Mouse (Mus musculus) forebrain, embryonic 11.5 days (tissue): ENCODE measurements at regions not wholly inside any gene's neighbourhood (a gene's known extent, or its start where the extent isn't known, plus 50 kb on each side); places are given as distances from the start of the nearest gene placed in this dataset.

Experiments
- ATAC-seq: fragments of 200-750 bp; cut with Nextera tagmentation; replicated peaks from 2 replicates; pipeline ENCODE4 v1.8.0; 2017; ENCODE audit warnings: moderate TSS enrichment; ENCODE audit not compliant: low FRiP score
- DNase-seq: peaks from one replicate; pipeline ENCODE4 v3.0.0-alpha.2; 2017; ENCODE audit warnings: low spot score
- H3K27ac ChIP-seq: fragments of 300-500 bp; sonication (generic); 2 replicates; pipeline ENCODE4 v1.5.1; 2014; ENCODE audit warnings: low read depth, low read length
- H3K27me3 ChIP-seq: fragments of 300-500 bp; sonication (generic); 2 replicates; pipeline ENCODE4 v1.6.1; 2014; ENCODE audit warnings: mild to moderate bottlenecking, low read length, mixed read lengths; ENCODE audit not compliant: control insufficient read depth, insufficient read depth
- H3K36me3 ChIP-seq: fragments of 300-500 bp; sonication (generic); 2 replicates; pipeline ENCODE4 v1.6.1; 2014; ENCODE audit warnings: mild to moderate bottlenecking, low read length, moderate library complexity, mixed read lengths; ENCODE audit not compliant: control insufficient read depth, insufficient read depth
- H3K4me1 ChIP-seq: fragments of 300-500 bp; sonication (generic); replicated peaks from 2 replicates; pipeline ENCODE4 v1.6.1; 2014; ENCODE audit warnings: low read length, mixed read lengths; ENCODE audit not compliant: control insufficient read depth, insufficient read depth
- H3K4me2 ChIP-seq: fragments of 300-500 bp; sonication (generic); 2 replicates; pipeline ENCODE4 v1.6.1; 2014; ENCODE audit warnings: low read depth, mild to moderate bottlenecking, low read length, moderate library complexity, mixed read lengths; ENCODE audit not compliant: severe bottlenecking
- H3K4me3 ChIP-seq: fragments of 300-500 bp; sonication (generic); 2 replicates; pipeline ENCODE4 v1.5.1; 2014; ENCODE audit warnings: low read depth, low read length
- H3K9ac ChIP-seq: fragments of 300-500 bp; sonication (generic); 2 replicates; pipeline ENCODE4 v1.6.1; 2014; ENCODE audit warnings: low read length
- H3K9me3 ChIP-seq: fragments of 300-500 bp; sonication (generic); 2 replicates; pipeline ENCODE4 v1.6.1; 2016; ENCODE audit warnings: low read length, mixed read lengths; ENCODE audit not compliant: control insufficient read depth
- WGBS: fragments of 180-500 bp; shearing (Covaris S2); extraction: QIAGEN DNeasy Blood & Tissue Kit; methylation state at CpG from one replicate; pipeline ENCODE4 v1.1.7; 2014; 5-methylcytosine and 5-hydroxymethylcytosine counted together

DNA sequence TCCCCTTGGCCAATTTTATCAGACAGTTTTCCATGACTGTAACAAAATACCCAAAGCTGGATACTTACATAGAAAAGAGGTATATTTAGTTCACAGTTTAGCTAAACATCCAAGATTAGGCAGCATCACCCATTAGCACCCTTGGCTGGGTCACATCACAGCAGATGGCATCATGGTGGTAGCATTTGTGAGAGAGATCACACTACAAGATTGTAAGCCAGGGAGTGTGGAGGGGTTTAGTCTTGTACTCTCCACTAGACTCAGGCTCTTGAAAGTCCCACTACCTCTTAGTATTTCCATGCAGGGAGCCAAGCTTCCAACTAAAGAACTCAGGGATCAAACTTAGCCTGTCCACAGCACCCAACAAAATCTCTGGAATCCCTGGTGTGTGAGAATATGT, 218.2 kb downstream of the Sec61b start:
- H3K9me3 ChIP-seq, result no peaks in the 10 kb centered on the region
- no peak overlapping the region for H3K4me2 ChIP-seq
- H3K4me1 ChIP-seq, result no peaks in the 10 kb centered on the region
- no peak overlapping the region for H3K27ac ChIP-seq
- DNase-seq, result no peak
- no peak overlapping the region for H3K4me3 ChIP-seq
- H3K9ac ChIP-seq, result no peak overlapping the region
- H3K27me3 ChIP-seq, result no peaks in the 10 kb centered on the region
- no peaks in the 10 kb centered on the region for H3K36me3 ChIP-seq
- no peak for ATAC-seq

DNA sequence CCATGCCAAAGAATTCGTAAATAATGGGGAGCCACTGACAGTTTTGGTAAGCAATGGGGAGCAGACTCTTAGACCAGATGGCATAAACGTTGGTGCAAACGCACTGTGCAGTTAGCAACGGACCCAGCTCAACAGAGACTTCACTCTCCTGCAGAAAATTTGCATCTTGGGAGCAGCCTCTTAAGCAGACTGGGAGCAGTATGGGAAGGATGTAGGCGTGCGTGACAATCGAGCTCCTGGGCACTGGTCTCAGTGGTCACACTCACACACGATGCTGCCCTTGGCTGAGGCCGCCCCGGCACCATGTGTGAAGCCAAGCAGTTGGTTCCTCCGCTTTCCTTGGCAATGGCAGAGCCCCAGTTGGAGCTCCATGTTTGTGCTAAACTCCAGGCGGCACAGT, 218.8 kb downstream of the Sec61b start:
- no peaks in the 10 kb centered on the region for H3K4me1 ChIP-seq
- no peak overlapping the region for H3K4me3 ChIP-seq
- ATAC-seq, result no peak
- WGBS, result 90% methylated on average over 12 of the region's 12 CpGs
- no peaks in the 10 kb centered on the region for H3K27me3 ChIP-seq
- H3K36me3 ChIP-seq, result no peaks in the 10 kb centered on the region
- no peak overlapping the region for H3K27ac ChIP-seq
- H3K9ac ChIP-seq, result no peak overlapping the region
- no peak for DNase-seq
- H3K9me3 ChIP-seq, result no peaks in the 10 kb centered on the region
- no peak overlapping the region for H3K4me2 ChIP-seq

DNA sequence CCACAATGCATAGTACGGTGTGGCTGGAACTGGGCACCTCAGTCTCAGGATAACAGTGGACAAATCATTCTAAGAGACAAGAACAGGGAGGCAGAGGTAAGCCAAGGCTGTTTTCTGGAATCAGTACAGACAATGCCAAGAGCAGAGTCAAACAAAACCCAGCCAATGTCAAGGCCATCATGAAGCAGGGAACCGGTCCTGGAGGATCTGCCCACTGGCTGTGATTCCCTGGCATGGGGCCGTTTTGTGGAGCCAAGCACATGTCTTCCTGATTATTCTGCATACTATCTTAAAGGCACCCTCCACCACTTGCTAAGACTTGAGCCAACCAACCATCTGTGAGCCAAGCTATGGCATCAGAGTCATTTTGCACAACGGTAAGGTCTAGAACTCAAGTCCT, 222.6 kb downstream of the Sec61b start:
- no peaks in the 10 kb centered on the region for H3K36me3 ChIP-seq
- H3K4me2 ChIP-seq, result no peak overlapping the region
- no peaks in the 10 kb centered on the region for H3K9me3 ChIP-seq
- 0 out of 2 replicates have a peak, but pooled peaks cover 3% of the 10 kb centered on the region for H3K4me1 ChIP-seq
- no peak overlapping the region for H3K9ac ChIP-seq
- WGBS, result 88% methylated on average over 4 of the region's 4 CpGs
- ATAC-seq (no peak), DNase-seq (no peak)
- H3K27ac ChIP-seq, result no peak overlapping the region
- H3K27me3 ChIP-seq, result no peaks in the 10 kb centered on the region
- no peak overlapping the region for H3K4me3 ChIP-seq

DNA sequence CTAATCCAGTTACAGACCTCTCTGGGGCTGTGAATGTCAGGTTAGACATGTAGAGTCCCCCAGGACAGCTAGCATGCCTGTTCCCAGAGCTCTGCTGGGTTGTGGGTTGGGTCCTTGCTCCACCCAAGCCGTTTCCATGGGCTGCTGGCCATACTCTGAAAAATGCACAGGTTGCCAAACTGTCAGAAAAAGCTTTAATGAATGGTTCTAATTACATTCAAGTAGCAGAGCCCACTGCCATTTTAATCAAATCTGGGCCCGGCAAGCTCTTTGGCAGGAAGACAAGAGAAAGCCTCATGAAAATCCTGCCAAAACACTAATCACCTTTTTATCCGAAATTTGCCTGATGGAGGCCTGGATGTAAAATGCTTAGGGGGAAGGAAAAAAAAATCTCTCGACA, 224.1 kb downstream of the Sec61b start:
- H3K4me1 ChIP-seq, result 0 out of 2 replicates have a peak, but pooled peaks cover 3% of the 10 kb centered on the region
- H3K27ac ChIP-seq, result no peak overlapping the region
- H3K9me3 ChIP-seq, result no peaks in the 10 kb centered on the region
- no peak overlapping the region for H3K4me2 ChIP-seq
- H3K4me3 ChIP-seq, result no peak overlapping the region
- H3K9ac ChIP-seq, result no peak overlapping the region
- no peaks in the 10 kb centered on the region for H3K27me3 ChIP-seq
- ATAC-seq (no peak), DNase-seq (peak; percentile 54)
- H3K36me3 ChIP-seq, result no peaks in the 10 kb centered on the region
- WGBS, result 50% methylated on average over 4 of the region's 4 CpGs

DNA sequence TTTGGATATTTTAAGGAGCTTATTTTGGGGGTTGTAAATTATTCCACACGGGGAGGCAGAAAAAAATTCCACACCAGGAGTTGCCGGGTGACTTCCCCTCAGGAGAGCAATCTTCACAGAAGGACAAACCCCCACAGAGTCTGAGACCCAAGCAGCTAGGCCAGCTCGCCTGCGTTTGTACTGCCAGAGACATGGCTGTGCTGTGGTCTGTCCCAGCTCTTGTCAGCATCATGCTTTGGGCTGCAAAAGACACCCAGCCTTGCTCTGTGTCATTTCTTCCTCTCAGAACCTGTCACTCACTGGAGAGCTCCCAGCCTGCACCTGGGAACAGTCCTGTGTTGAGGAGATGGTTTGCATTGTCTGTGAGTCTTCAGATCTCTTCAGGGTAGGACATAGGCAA, 224.5 kb downstream of the Sec61b start:
- no peak overlapping the region for H3K27ac ChIP-seq
- no peak overlapping the region for H3K4me2 ChIP-seq
- H3K27me3 ChIP-seq, result no peaks in the 10 kb centered on the region
- peak; percentile 63; the same call in 1 of the 2 replicates for ATAC-seq
- DNase-seq, result no peak
- H3K9me3 ChIP-seq, result no peaks in the 10 kb centered on the region
- no peak overlapping the region for H3K4me3 ChIP-seq
- H3K36me3 ChIP-seq, result no peaks in the 10 kb centered on the region
- no peak overlapping the region for H3K9ac ChIP-seq
- WGBS, result 50% methylated on average over 4 of the region's 4 CpGs
- H3K4me1 ChIP-seq, result 0 out of 2 replicates have a peak, but pooled peaks cover 3% of the 10 kb centered on the region

DNA sequence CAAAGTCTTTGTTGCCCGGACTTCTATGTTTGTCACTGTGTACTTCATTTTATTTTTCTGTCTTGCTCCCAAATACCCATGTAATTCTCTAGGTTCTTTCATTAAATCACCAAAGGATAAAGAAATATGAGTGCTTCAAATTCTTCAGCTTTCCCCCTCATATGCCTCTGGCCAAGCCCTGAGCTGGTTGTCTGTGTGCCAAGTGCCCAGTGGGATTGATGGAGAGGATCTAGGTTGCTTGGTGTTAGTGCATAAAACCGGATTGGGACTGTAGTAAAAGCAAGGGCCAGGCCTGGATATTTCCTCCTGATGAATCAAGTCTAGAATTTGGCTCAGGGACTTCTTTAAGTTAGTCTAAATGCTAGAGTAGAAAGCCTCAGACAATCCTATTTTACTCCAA, 229.0 kb downstream of the Sec61b start:
- WGBS, result 82% methylated on average over 2 of the region's 2 CpGs
- Histone ChIP-seq H3K36me3 (no peaks in the 10 kb centered on the region), H3K27me3 (no peaks in the 10 kb centered on the region), H3K4me2 (no peak overlapping the region), H3K27ac (no peak overlapping the region), H3K9ac (no peak overlapping the region), H3K9me3 (no peaks in the 10 kb centered on the region), H3K4me3 (no peak overlapping the region), H3K4me1 (0 out of 2 replicates have a peak, but pooled peaks cover 3% of the 10 kb centered on the region)
- no peak for DNase-seq
- no peak for ATAC-seq

DNA sequence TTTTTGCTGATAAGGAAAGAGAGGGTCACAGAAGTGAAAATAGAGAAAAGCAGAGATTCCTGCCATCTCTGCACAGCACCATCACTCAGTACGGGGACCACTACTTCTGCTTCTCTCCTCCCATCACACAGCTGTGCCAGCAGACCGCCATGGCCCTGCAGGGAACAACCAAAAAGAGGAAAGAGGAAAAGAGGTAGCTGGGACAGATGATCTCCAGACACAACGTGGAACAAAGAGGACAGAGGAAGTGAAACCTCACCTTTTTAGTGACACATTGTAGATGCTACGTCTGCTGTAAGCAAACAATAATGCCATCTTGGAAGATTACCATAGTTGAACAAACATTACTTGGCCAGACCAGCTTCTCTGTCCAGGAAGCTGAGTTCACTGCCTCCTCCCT, 230.1 kb downstream of the Sec61b start:
- Histone ChIP-seq H3K36me3 (no peaks in the 10 kb centered on the region), H3K27me3 (no peaks in the 10 kb centered on the region)
- WGBS, result 83% methylated on average over 4 of the region's 4 CpGs

DNA sequence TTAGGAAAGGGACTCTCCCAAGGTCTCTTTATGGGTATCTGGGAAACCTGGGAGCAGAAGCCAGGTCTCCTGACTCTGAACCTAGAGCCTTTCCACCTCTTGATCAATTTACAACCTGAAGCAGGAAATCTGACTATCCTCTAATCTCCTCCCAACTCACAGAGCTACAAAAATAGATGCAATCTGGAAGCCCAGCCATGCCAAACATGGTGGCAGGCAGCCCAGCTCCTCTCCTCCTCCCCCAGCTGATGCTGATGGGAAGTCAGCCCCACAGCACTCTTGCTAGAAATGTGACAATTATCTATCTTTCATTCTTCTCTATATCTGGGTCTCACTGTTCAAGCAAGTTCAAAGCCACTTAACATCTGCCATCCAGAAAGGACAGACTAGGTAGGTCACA, 233.5 kb downstream of the Sec61b start:
- no peaks in the 10 kb centered on the region for H3K27me3 ChIP-seq
- no peak overlapping the region for H3K27ac ChIP-seq
- H3K4me2 ChIP-seq, result no peak overlapping the region
- no peak overlapping the region for H3K9ac ChIP-seq
- no peaks in the 10 kb centered on the region for H3K4me1 ChIP-seq
- no peaks in the 10 kb centered on the region for H3K9me3 ChIP-seq
- no peaks in the 10 kb centered on the region for H3K36me3 ChIP-seq
- DNase-seq, result no peak
- ATAC-seq, result no peak
- no peak overlapping the region for H3K4me3 ChIP-seq

More for the DNA sequence above, 230.1 kb downstream of the Sec61b start:
- Histone ChIP-seq H3K9me3 (no peaks in the 10 kb centered on the region), H3K4me2 (no peak overlapping the region), H3K27ac (no peak overlapping the region), H3K4me1 (no peaks in the 10 kb centered on the region), H3K9ac (no peak overlapping the region), H3K4me3 (no peak overlapping the region)
- DNase-seq (no peak), ATAC-seq (no peak)

DNA sequence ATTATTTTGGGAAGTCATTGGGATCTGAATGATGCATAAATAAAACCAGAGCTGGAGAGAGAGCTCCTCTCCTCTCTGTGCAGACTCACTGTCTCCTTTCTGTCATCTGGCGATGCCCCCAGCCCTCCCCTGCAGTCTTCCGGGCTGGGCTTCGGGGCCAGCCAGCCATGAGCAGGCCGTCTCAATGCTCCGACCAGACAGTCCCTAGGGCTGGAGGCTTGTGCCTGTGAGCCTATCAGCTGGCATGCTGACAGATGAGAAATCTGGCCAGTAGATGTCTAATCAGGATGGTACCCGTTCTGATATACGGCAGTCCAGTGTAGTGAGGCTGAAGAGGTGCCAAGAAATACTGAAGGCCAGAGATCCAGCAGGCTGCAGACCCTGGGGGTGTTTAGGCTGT, 238.9 kb downstream of the Sec61b start:
- DNase-seq (no peak), ATAC-seq (no peak)
- Histone ChIP-seq H3K4me3 (no peak overlapping the region), H3K9ac (no peak overlapping the region), H3K27me3 (no peaks in the 10 kb centered on the region), H3K27ac (no peak overlapping the region), H3K4me1 (no peaks in the 10 kb centered on the region), H3K9me3 (no peaks in the 10 kb centered on the region), H3K4me2 (no peak overlapping the region), H3K36me3 (no peaks in the 10 kb centered on the region)
- 83% methylated on average over 7 of the region's 7 CpGs for WGBS
